In the genomic region with DNA sequence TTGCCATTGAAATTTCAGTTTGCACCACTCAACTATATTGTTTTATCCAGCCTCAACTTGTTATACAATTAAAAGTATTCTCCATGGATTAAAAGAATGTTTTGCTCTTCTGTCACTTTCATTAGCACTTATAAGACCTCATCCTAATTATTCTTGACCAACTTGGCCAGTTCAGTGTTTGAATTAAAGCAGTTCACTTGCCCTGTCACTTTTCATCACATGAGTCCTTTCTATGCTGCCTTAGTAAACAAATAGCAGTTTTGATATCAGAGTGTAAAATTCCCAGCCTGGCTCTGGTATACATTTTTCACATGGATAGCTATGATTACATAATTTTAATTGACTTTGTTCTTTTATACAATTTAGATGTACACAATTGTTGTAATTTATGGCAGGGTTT, we compare ENCODE assay signal across 20 mouse cellular contexts. TPM values are rescaled to one million over a fixed set of nuclear protein-coding genes. Genes with fewer than 3 reads are reported as not detected.
DNase-seq lines count a peak whose midpoint lies in the region; ATAC-seq and TF ChIP-seq lines count a peak whose summit lies in the region.
"Had no signal": no experiment of that assay in that cellular context is flagged by ENCODE, and none has a peak within 500 bp of the region (broad histone marks: within the 10 kb centered on the region; RNA-seq: fewer than 3 reads in every experiment).

No protein-coding gene starts in this region.

- H3K4me1 ChIP-seq in forebrain, embryonic 14.5 days (ENCODE audit: control insufficient read depth, insufficient read depth, low read length) = peaks cover 5% of the 10 kb centered on the region; the same call in 1 of the 2 replicates
- peaks cover 19% of the 10 kb centered on the region for H3K4me1 ChIP-seq in forebrain, embryonic 12.5 days
- peaks cover 8% of the 10 kb centered on the region; the same call in 1 of the 2 replicates for H3K4me1 ChIP-seq in heart, postnatal 0 days (ENCODE audit: control insufficient read depth, insufficient read depth)
- H3K4me1 ChIP-seq in midbrain, embryonic 16.5 days (ENCODE audit: control insufficient read depth, insufficient read depth, low read length) = peaks cover 4% of the 10 kb centered on the region; the same call in 1 of the 2 replicates
- H3K4me1 ChIP-seq in midbrain, embryonic 11.5 days (ENCODE audit: control insufficient read depth, insufficient read depth, low read length) = peaks cover 7% of the 10 kb centered on the region
- H3K4me1 ChIP-seq: liver, embryonic 13.5 days had no signal

- DNase-seq in forebrain, embryonic 14.5 days (ENCODE audit: low spot score) = no peak
- DNase-seq in heart, postnatal 0 days (ENCODE audit: low spot score) = no peak
- no peak for DNase-seq in heart, postnatal 36 days
- DNase-seq in midbrain, embryonic 11.5 days (ENCODE audit: low spot score, missing footprints) = no peak
- DNase-seq in left cerebral cortex, postnatal 4 days = no peak
- DNase-seq: adrenal gland, adult 2 months; heart, postnatal 14 days; liver, embryonic 13.5 days; right cerebral cortex, postnatal 4 days; thymus, postnatal 25 days had no signal

- no peaks in the 10 kb centered on the region for H3K9me3 ChIP-seq in forebrain, embryonic 14.5 days (replicated peaks; ENCODE audit: control insufficient read depth, low read length)
- H3K9me3 ChIP-seq in forebrain, embryonic 12.5 days = no peaks in the 10 kb centered on the region
- H3K9me3 ChIP-seq in heart, postnatal 0 days (replicated peaks; ENCODE audit: control insufficient read depth, low read length) = no peaks in the 10 kb centered on the region
- no peaks in the 10 kb centered on the region for H3K9me3 ChIP-seq in midbrain, embryonic 16.5 days (replicated peaks; ENCODE audit: control insufficient read depth, low read length, poor library complexity, severe bottlenecking)
- H3K9me3 ChIP-seq in midbrain, embryonic 11.5 days (ENCODE audit: control insufficient read depth, low read length) = no peaks in the 10 kb centered on the region
- H3K9me3 ChIP-seq: embryonic facial prominence, embryonic 12.5 days; kidney, embryonic 15.5 days; limb, embryonic 12.5 days; liver, embryonic 13.5 days; lung, embryonic 15.5 days; neural tube, embryonic 12.5 days had no signal

- H3K36me3 ChIP-seq in forebrain, embryonic 14.5 days (ENCODE audit: control insufficient read depth, insufficient read depth, low read length) = no peaks in the 10 kb centered on the region
- no peaks in the 10 kb centered on the region for H3K36me3 ChIP-seq in forebrain, embryonic 12.5 days (replicated peaks)
- H3K36me3 ChIP-seq in heart, postnatal 0 days (replicated peaks; ENCODE audit: control insufficient read depth, insufficient read depth, low read length) = no peaks in the 10 kb centered on the region
- no peaks in the 10 kb centered on the region for H3K36me3 ChIP-seq in midbrain, embryonic 16.5 days (ENCODE audit: control insufficient read depth, insufficient read depth, low read length)
- H3K36me3 ChIP-seq in midbrain, embryonic 11.5 days (ENCODE audit: control insufficient read depth, insufficient read depth, low read length) = no peaks in the 10 kb centered on the region
- H3K36me3 ChIP-seq: embryonic facial prominence, embryonic 12.5 days; kidney, embryonic 15.5 days; limb, embryonic 12.5 days; liver, embryonic 13.5 days; lung, embryonic 15.5 days; neural tube, embryonic 12.5 days had no signal

- H3K4me2 ChIP-seq in forebrain, embryonic 14.5 days (ENCODE audit: low read length) = peak overlapping the region; percentile 7; the same call in 1 of the 2 replicates
- no peak overlapping the region for H3K4me2 ChIP-seq in forebrain, embryonic 12.5 days
- no peak overlapping the region for H3K4me2 ChIP-seq in heart, postnatal 0 days (ENCODE audit: low read depth, low read length)
- H3K4me2 ChIP-seq in midbrain, embryonic 16.5 days (ENCODE audit: low read length) = peak overlapping the region; percentile 48
- H3K4me2 ChIP-seq in midbrain, embryonic 11.5 days = no peak overlapping the region
- H3K4me2 ChIP-seq: embryonic facial prominence, embryonic 12.5 days; kidney, embryonic 15.5 days; limb, embryonic 12.5 days; liver, embryonic 13.5 days; lung, embryonic 15.5 days; neural tube, embryonic 12.5 days had no signal

- ATAC-seq in forebrain, embryonic 14.5 days = no peak
- ATAC-seq in forebrain, embryonic 12.5 days (ENCODE audit: low FRiP score) = no peak
- ATAC-seq in heart, postnatal 0 days (ENCODE audit: insufficient read depth, low read depth) = no peak
- no peak for ATAC-seq in midbrain, embryonic 16.5 days
- ATAC-seq in midbrain, embryonic 11.5 days (ENCODE audit: low FRiP score) = no peak
- ATAC-seq: intestine, embryonic 16.5 days had no signal

- H3K4me3 ChIP-seq in forebrain, embryonic 14.5 days (ENCODE audit: low read depth, low read length) = no peak overlapping the region
- no peak overlapping the region for H3K4me3 ChIP-seq in forebrain, embryonic 12.5 days (replicated peaks)
- H3K4me3 ChIP-seq in heart, postnatal 0 days (ENCODE audit: low read depth, low read length) = peak overlapping the region; percentile 7; the same call in 1 of the 2 replicates
- no peak overlapping the region for H3K4me3 ChIP-seq in midbrain, embryonic 16.5 days (ENCODE audit: low read depth, low read length)
- H3K4me3 ChIP-seq in midbrain, embryonic 11.5 days (ENCODE audit: low read depth, low read length) = no peak overlapping the region
- H3K4me3 ChIP-seq: embryonic facial prominence, embryonic 12.5 days; kidney, embryonic 15.5 days; limb, embryonic 12.5 days; liver, embryonic 13.5 days; lung, embryonic 15.5 days; neural tube, embryonic 12.5 days had no signal

- no peaks in the 10 kb centered on the region for H3K27me3 ChIP-seq in forebrain, embryonic 14.5 days (replicated peaks; ENCODE audit: control insufficient read depth, insufficient read depth, low read length)
- H3K27me3 ChIP-seq in forebrain, embryonic 12.5 days = peaks cover 37% of the 10 kb centered on the region
- H3K27me3 ChIP-seq in heart, postnatal 0 days (ENCODE audit: control insufficient read depth, insufficient read depth, low read length) = peaks cover 13% of the 10 kb centered on the region; the same call in 1 of the 2 replicates
- H3K27me3 ChIP-seq in midbrain, embryonic 16.5 days (ENCODE audit: control insufficient read depth, insufficient read depth, low read depth, low read length) = no peaks in the 10 kb centered on the region
- peaks cover 13% of the 10 kb centered on the region for H3K27me3 ChIP-seq in midbrain, embryonic 11.5 days (ENCODE audit: control insufficient read depth, insufficient read depth, low read length)
- H3K27me3 ChIP-seq: CH12.LX had no signal

- no peak overlapping the region for H3K9ac ChIP-seq in forebrain, embryonic 14.5 days (ENCODE audit: low read length)
- no peak overlapping the region for H3K9ac ChIP-seq in forebrain, embryonic 12.5 days
- no peak overlapping the region for H3K9ac ChIP-seq in heart, postnatal 0 days (replicated peaks; ENCODE audit: low read depth, low read length)
- H3K9ac ChIP-seq in midbrain, embryonic 16.5 days (ENCODE audit: low read depth, low read length) = no peak overlapping the region
- H3K9ac ChIP-seq in midbrain, embryonic 11.5 days (ENCODE audit: low read length) = no peak overlapping the region
- H3K9ac ChIP-seq: embryonic facial prominence, embryonic 12.5 days; kidney, embryonic 15.5 days; limb, embryonic 12.5 days; liver, embryonic 13.5 days; lung, embryonic 15.5 days; neural tube, embryonic 12.5 days had no signal

- no peak overlapping the region for H3K27ac ChIP-seq in forebrain, embryonic 14.5 days (ENCODE audit: low read depth, low read length)
- H3K27ac ChIP-seq in forebrain, embryonic 12.5 days = no peak overlapping the region
- no peak overlapping the region for H3K27ac ChIP-seq in heart, postnatal 0 days (ENCODE audit: low read depth)
- no peak overlapping the region for H3K27ac ChIP-seq in midbrain, embryonic 16.5 days (ENCODE audit: low read length)
- H3K27ac ChIP-seq in midbrain, embryonic 11.5 days (ENCODE audit: low read depth, low read length) = no peak overlapping the region
- H3K27ac ChIP-seq: embryonic facial prominence, embryonic 12.5 days; kidney, embryonic 15.5 days; limb, embryonic 12.5 days; liver, embryonic 13.5 days; lung, embryonic 15.5 days; macrophage; neural tube, embryonic 12.5 days had no signal

- no peak for TF ChIP-seq CTCF in heart, postnatal 0 days (IDR thresholded peaks at IDR 0.05; ENCODE audit: low read depth)

- intact Hi-C loops in heart, postnatal 36 days (cut with DNase I) = loop anchor here (5.0 kb wide), 1 partner anchor 38 kb away; no protein-coding TSS in a partner anchor
- intact Hi-C loops in left cerebral cortex, postnatal 4 days (cut with DNase I) = loop anchor here (5.0 kb wide), 2 partner anchors 342 to 478 kb away; no protein-coding TSS in a partner anchor

- TF ChIP-seq EP300 in heart, postnatal 0 days (IDR thresholded peaks at IDR 0.05; ENCODE audit: low read depth) = no peak

RNA-seq across cellular contexts. Expression of a gene that starts 3.4 kb away (rescaled TPM):
- 4.5 and 6.2 TPM in 2 replicates for polyA plus RNA-seq in forebrain, embryonic 14.5 days (2014; fragmentation: Nextera tagmentation; extraction: Ambion mirVana)
- 0.91 and 1.1 TPM in 2 replicates for polyA plus RNA-seq in forebrain, embryonic 12.5 days (2016; fragmentation: Nextera tagmentation; extraction: Ambion mirVana)
- total RNA-seq in heart, postnatal 0 days (2014; rRNA removed; ENCODE audit: low replicate concordance) = 18.2 and 19.7 TPM in 2 replicates
- 8.6 and 8.8 TPM in 2 replicates for polyA plus RNA-seq in heart, postnatal 0 days (2015; fragmentation: Nextera tagmentation; extraction: Ambion mirVana)
- total RNA-seq in heart, postnatal 36 days (2021) = 10 to 100 TPM; 54.4 to 55.7 TPM
- 5.7 and 5.8 TPM in 2 replicates for polyA plus RNA-seq in midbrain, embryonic 16.5 days (2015; fragmentation: Nextera tagmentation; extraction: Ambion mirVana)
- 1.1 and 1.4 TPM in 2 replicates for polyA plus RNA-seq in midbrain, embryonic 11.5 days (2014; fragmentation: Nextera tagmentation; extraction: Ambion mirVana)
- total RNA-seq in left cerebral cortex, postnatal 4 days (2021) = 10 to 100 TPM; 37.6 to 40.5 TPM
- total RNA-seq: CH12.LX had no signal
- polyA plus RNA-seq: macrophage had no signal

Comparison
In these comparisons a context has a peak if more than half of its experiments do, and no peak if none do; other contexts are left out.
1. H3K4me2 ChIP-seq: peak in forebrain, embryonic 14.5 days (single experiment) and midbrain, embryonic 16.5 days (single experiment); none in forebrain, embryonic 12.5 days (single experiment), heart, postnatal 0 days (single experiment) and midbrain, embryonic 11.5 days (single experiment).